Mouse (Mus musculus) thymus, adult 2 months (tissue): Measurements from ENCODE around the gene Map3k5. TPM values are rescaled to one million over a fixed set of nuclear protein-coding genes. Genes with fewer than 3 reads are reported as not detected.

ENCODE experiments used
- DNase-seq: peaks from one replicate; pipeline ENCODE4 v3.0.0; 2021
- H3K27ac ChIP-seq: fragments of 200-500 bp; 2 replicates; pipeline ENCODE4 v1.5.1; 2012; ENCODE audit warnings: low read length, control low read depth; ENCODE audit not compliant: control insufficient read depth, insufficient read depth
- H3K27me3 ChIP-seq: fragments of 200-500 bp; 2 replicates; pipeline ENCODE4 v1.6.1; 2012; ENCODE audit warnings: mild to moderate bottlenecking, low read length, moderate library complexity, mixed read lengths; ENCODE audit not compliant: control insufficient read depth, insufficient read depth
- H3K36me3 ChIP-seq: fragments of 200-500 bp; 2 replicates; pipeline ENCODE4 v1.6.1; 2012; ENCODE audit warnings: mild to moderate bottlenecking, low read length, moderate library complexity; ENCODE audit not compliant: control insufficient read depth, insufficient read depth
- H3K4me1 ChIP-seq: fragments of 200-500 bp; replicated peaks from 2 replicates; pipeline ENCODE4 v1.6.1; 2012; ENCODE audit warnings: low read length; ENCODE audit not compliant: control insufficient read depth, insufficient read depth
- H3K4me3 ChIP-seq: fragments of 200-500 bp; 2 replicates; pipeline ENCODE4 v1.5.1; 2012; ENCODE audit warnings: mild to moderate bottlenecking, low read length, control low read depth, moderate library complexity; ENCODE audit not compliant: control insufficient read depth, insufficient read depth
- CTCF ChIP-seq: fragments of 200-500 bp; IDR thresholded peaks from 2 replicates; pipeline ENCODE4 v1.5.1; 2012; ENCODE audit warnings: mild to moderate bottlenecking, control low read depth, low read length, moderate library complexity, borderline replicate concordance; ENCODE audit not compliant: control insufficient read depth, poor library complexity, insufficient read depth; ENCODE audit errors: extremely low read depth
- POLR2A ChIP-seq: fragments of 200-500 bp; IDR thresholded peaks from 2 replicates; pipeline ENCODE4 v1.6.1; 2012; ENCODE audit warnings: mild to moderate bottlenecking, low read length, control low read depth, moderate library complexity; ENCODE audit not compliant: control insufficient read depth, poor library complexity, insufficient read depth; ENCODE audit errors: extremely low read depth
- WGBS: fragments of 180-500 bp; shearing (Covaris S2); methylation state at CpG from one replicate; pipeline ENCODE4 v1.1.7; 2018; 5-methylcytosine and 5-hydroxymethylcytosine counted together
- polyA plus RNA-seq: library from polyadenylated mRNA; depleted of rRNA; stranded (reverse); fragments of >200 nt; gene quantifications from 2 replicates; pipeline ENCODE4 v1.2.3, GENCODE M21; 2012

The Map3k5 gene
- polyA plus RNA-seq, 1 experiment = 3.5 TPM

- TF ChIP-seq POLR2A (no peak), CTCF (no peak)
Measured at GRCm38 (mm10) chr10:20000408-20000770, 66.1 kb downstream of the Map3k5 start.

GRCm38 (mm10) chr10:20001990-20002389, 67.7 kb downstream of the Map3k5 start:
- Histone ChIP-seq H3K4me3 (no peak overlapping the region), H3K4me1 (peaks cover 19% of the 10 kb centered on the region), H3K27ac (no peak overlapping the region), H3K36me3 (no peaks in the 10 kb centered on the region), H3K27me3 (no peaks in the 10 kb centered on the region)
- WGBS = 85% methylated on average over 5 of the region's 5 CpGs
- TF ChIP-seq CTCF (no peak), POLR2A (no peak)
- DNase-seq = no peak

More at GRCm38 (mm10) chr10:20000408-20000770, 66.1 kb downstream of the Map3k5 start:
- H3K4me3 ChIP-seq = no peak overlapping the region
- no peak overlapping the region for H3K27ac ChIP-seq
- H3K4me1 ChIP-seq = peaks cover 22% of the 10 kb centered on the region
- H3K36me3 ChIP-seq = no peaks in the 10 kb centered on the region
- no peak for DNase-seq
- 81% methylated on average over 8 of the region's 8 CpGs for WGBS
- H3K27me3 ChIP-seq = no peaks in the 10 kb centered on the region

GRCm38 (mm10) chr10:20003006-20003405, 68.7 kb downstream of the Map3k5 start:
- WGBS = 37% methylated on average over 5 of the region's 5 CpGs
- no peak for DNase-seq
- no peak for TF ChIP-seq POLR2A
- TF ChIP-seq CTCF = no peak
- H3K4me1 ChIP-seq = peaks cover 19% of the 10 kb centered on the region
- no peak overlapping the region for H3K27ac ChIP-seq
- no peak overlapping the region for H3K4me3 ChIP-seq
- H3K27me3 ChIP-seq = no peaks in the 10 kb centered on the region
- no peaks in the 10 kb centered on the region for H3K36me3 ChIP-seq

GRCm38 (mm10) chr10:20004786-20005185, 70.5 kb downstream of the Map3k5 start:
- no peak for DNase-seq
- H3K4me3 ChIP-seq = no peak overlapping the region
- H3K36me3 ChIP-seq = no peaks in the 10 kb centered on the region
- peaks cover 16% of the 10 kb centered on the region for H3K4me1 ChIP-seq
- no peak for TF ChIP-seq POLR2A
- no peak for TF ChIP-seq CTCF
- H3K27me3 ChIP-seq = no peaks in the 10 kb centered on the region
- 83% methylated on average over 4 of the region's 4 CpGs for WGBS
- H3K27ac ChIP-seq = no peak overlapping the region

GRCm38 (mm10) chr10:20005491-20005952, 71.2 kb downstream of the Map3k5 start:
- H3K27ac ChIP-seq = no peak overlapping the region
- DNase-seq = no peak
- no peak for TF ChIP-seq CTCF
- TF ChIP-seq POLR2A = no peak
- H3K36me3 ChIP-seq = no peaks in the 10 kb centered on the region
- 19% methylated on average over 6 of the region's 6 CpGs for WGBS
- no peaks in the 10 kb centered on the region for H3K27me3 ChIP-seq
- no peak overlapping the region for H3K4me3 ChIP-seq
- H3K4me1 ChIP-seq = peaks cover 13% of the 10 kb centered on the region

- Histone ChIP-seq H3K4me1 (peaks cover 11% of the 10 kb centered on the region), H3K36me3 (no peaks in the 10 kb centered on the region), H3K27ac (no peak overlapping the region), H3K4me3 (no peak overlapping the region), H3K27me3 (no peaks in the 10 kb centered on the region)
- DNase-seq = no peak
- 70% methylated on average over 17 of the region's 17 CpGs for WGBS
- TF ChIP-seq CTCF (no peak), POLR2A (no peak)
Measured at GRCm38 (mm10) chr10:20006333-20007093, 72.2 kb downstream of the Map3k5 start.
